Mouse (Mus musculus) limb, embryonic 14.5 days (tissue): ENCODE data around the gene Ric8b. TPM values are rescaled to one million over a fixed set of nuclear protein-coding genes. Genes with fewer than 3 reads are reported as not detected.

Experiments used
- ATAC-seq: fragments of 200-750 bp; cut with Nextera tagmentation; 2 replicates; pipeline ENCODE4 v1.8.0; 2017; ENCODE audit warnings: low read depth, moderate number of reproducible peaks, moderate TSS enrichment; ENCODE audit not compliant: low FRiP score
- DNase-seq: peaks from one replicate; pipeline ENCODE4 v3.0.0-alpha.2; 2015; ENCODE audit warnings: low spot score
- H3K27ac ChIP-seq: fragments of 300-500 bp; sonication (generic); replicated peaks from 2 replicates; pipeline ENCODE4 v1.5.1; 2014; ENCODE audit warnings: low read depth, mild to moderate bottlenecking, low read length, moderate library complexity, mixed read lengths
- H3K27me3 ChIP-seq: fragments of 300-500 bp; sonication (generic); 2 replicates; pipeline ENCODE4 v1.6.1; 2014; ENCODE audit warnings: low read length, mixed read lengths; ENCODE audit not compliant: control insufficient read depth, insufficient read depth
- H3K36me3 ChIP-seq: fragments of 300-500 bp; sonication (generic); 2 replicates; pipeline ENCODE4 v1.6.1; 2014; ENCODE audit warnings: mild to moderate bottlenecking, low read length, moderate library complexity, mixed read lengths; ENCODE audit not compliant: control insufficient read depth, insufficient read depth
- H3K4me1 ChIP-seq: fragments of 300-500 bp; sonication (generic); 2 replicates; pipeline ENCODE4 v1.6.1; 2014; ENCODE audit warnings: antibody characterized with exemption, low read length, mixed read lengths; ENCODE audit not compliant: control insufficient read depth, insufficient read depth
- H3K4me2 ChIP-seq: fragments of 300-500 bp; sonication (generic); replicated peaks from 2 replicates; pipeline ENCODE4 v1.6.1; 2014; ENCODE audit warnings: low read depth, mild to moderate bottlenecking, low read length, moderate library complexity; ENCODE audit not compliant: severe bottlenecking
- H3K4me3 ChIP-seq: fragments of 300-500 bp; sonication (generic); replicated peaks from 2 replicates; pipeline ENCODE4 v1.5.1; 2014; ENCODE audit warnings: low read length
- H3K9ac ChIP-seq: fragments of 300-500 bp; sonication (generic); 2 replicates; pipeline ENCODE4 v1.6.1; 2014; ENCODE audit warnings: mild to moderate bottlenecking, low read depth, low read length, moderate library complexity; ENCODE audit not compliant: severe bottlenecking
- H3K9me3 ChIP-seq: fragments of 300-500 bp; sonication (generic); 2 replicates; pipeline ENCODE4 v1.6.1; 2016; ENCODE audit warnings: low read length; ENCODE audit not compliant: control insufficient read depth
- POLR2A ChIP-seq: fragments of 200-500 bp; IDR thresholded peaks from 2 replicates; pipeline ENCODE4 v1.8.0; 2012; ENCODE audit warnings: inconsistent platforms, mild to moderate bottlenecking, moderate library complexity, borderline replicate concordance; ENCODE audit not compliant: insufficient read depth, insufficient read length; ENCODE audit errors: extremely low read depth
- WGBS: fragments of 180-500 bp; shearing (Covaris S2); extraction: QIAGEN DNeasy Blood & Tissue Kit; methylation state at CpG from one replicate; pipeline ENCODE4 v1.1.7; 2014; 5-methylcytosine and 5-hydroxymethylcytosine counted together
- polyA plus RNA-seq, 2 experiments: library from polyadenylated mRNA; depleted of rRNA in 1 of 2; stranded (reverse) in 1 of 2; unstranded in 1 of 2; fragments of >200 nt; fragmentation: Nextera tagmentation in 1 of 2; extraction: Ambion mirVana in 1 of 2; gene quantifications; 2 replicates each; pipeline versions ENCODE4 v1.2.1 to v1.2.3; 2012 to 2014

The Ric8b gene
- polyA plus RNA-seq, 2 experiments: 17.8 to 27.6 TPM

GRCm38 (mm10) chr10:85013464-85013863, 96.0 kb downstream of the Ric8b start:
- DNase-seq: no peak
- H3K4me2 ChIP-seq: no peak overlapping the region
- H3K27me3 ChIP-seq: no peaks in the 10 kb centered on the region
- peaks cover 43% of the 10 kb centered on the region for H3K36me3 ChIP-seq
- no peaks in the 10 kb centered on the region for H3K4me1 ChIP-seq
- no peak for TF ChIP-seq POLR2A
- no peaks in the 10 kb centered on the region for H3K9me3 ChIP-seq
- H3K9ac ChIP-seq: no peak overlapping the region
- no peak for ATAC-seq
- 31% methylated on average over 1 of the region's 1 CpGs for whole genome bisulfite sequencing
- H3K27ac ChIP-seq: no peak overlapping the region
- H3K4me3 ChIP-seq: no peak overlapping the region

- 93% methylated on average over 8 of the region's 8 CpGs for WGBS
- peaks cover 48% of the 10 kb centered on the region for H3K36me3 ChIP-seq
- TF ChIP-seq POLR2A: no peak
Measured at GRCm38 (mm10) chr10:85013924-85014428, 96.6 kb downstream of the Ric8b start.

GRCm38 (mm10) chr10:85014456-85014976, 97.1 kb downstream of the Ric8b start:
- Histone ChIP-seq H3K27me3 (no peaks in the 10 kb centered on the region), H3K4me1 (no peaks in the 10 kb centered on the region), H3K9me3 (no peaks in the 10 kb centered on the region), H3K4me3 (no peak overlapping the region), H3K9ac (no peak overlapping the region), H3K36me3 (peaks cover 52% of the 10 kb centered on the region), H3K27ac (no peak overlapping the region), H3K4me2 (no peak overlapping the region)
- no peak for TF ChIP-seq POLR2A
- WGBS: 83% methylated on average over 9 of the region's 9 CpGs
- no peak for DNase-seq
- no peak for ATAC-seq

More at GRCm38 (mm10) chr10:85013924-85014428, 96.6 kb downstream of the Ric8b start:
- H3K4me1 ChIP-seq: no peaks in the 10 kb centered on the region
- no peaks in the 10 kb centered on the region for H3K27me3 ChIP-seq
- no peak overlapping the region for H3K9ac ChIP-seq
- DNase-seq: no peak
- H3K4me3 ChIP-seq: no peak overlapping the region
- ATAC-seq: no peak
- no peak overlapping the region for H3K27ac ChIP-seq
- no peaks in the 10 kb centered on the region for H3K9me3 ChIP-seq
- H3K4me2 ChIP-seq: no peak overlapping the region

DNA sequence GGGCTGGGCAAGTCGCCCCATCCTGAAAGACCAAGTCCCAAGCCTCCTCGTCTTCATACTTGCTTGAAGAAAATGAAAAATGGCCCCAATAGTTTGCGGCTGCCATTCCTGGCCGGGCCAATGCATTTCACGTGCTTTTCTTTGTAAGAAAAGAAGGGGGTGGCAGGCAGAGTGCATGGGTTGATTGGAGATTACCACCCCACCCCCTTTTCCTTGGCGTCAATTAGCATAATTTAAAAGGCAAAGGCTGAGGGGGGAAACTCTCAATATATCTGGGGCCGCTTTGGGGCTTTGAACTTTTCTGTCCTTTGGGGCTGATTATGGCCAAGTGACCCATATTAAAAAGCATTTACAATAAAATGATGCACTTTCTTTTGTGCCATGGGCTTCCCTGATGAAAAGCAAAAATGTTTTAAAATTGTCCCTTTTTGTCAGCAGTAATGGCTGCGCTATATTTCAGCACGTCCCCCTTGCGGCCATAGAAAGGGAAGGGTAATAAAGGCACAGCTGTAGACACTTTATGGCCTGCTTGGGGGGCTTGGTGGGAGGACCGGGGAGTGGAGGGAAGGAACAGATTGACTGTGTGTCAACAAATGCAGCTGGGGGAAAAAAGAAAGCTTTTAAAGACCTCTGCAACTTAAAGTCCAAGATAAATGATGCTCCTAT, 105.4 kb downstream of the Ric8b start:
- no peak overlapping the region for H3K4me3 ChIP-seq
- H3K9ac ChIP-seq: no peak overlapping the region
- peaks cover 9% of the 10 kb centered on the region for H3K4me1 ChIP-seq
- 24% methylated on average over 11 of the region's 11 CpGs for WGBS
- H3K27me3 ChIP-seq: no peaks in the 10 kb centered on the region
- no peak for TF ChIP-seq POLR2A
- no peak overlapping the region for H3K27ac ChIP-seq
- DNase-seq (no peak), ATAC-seq (peak; percentile 48; the same call in 1 of the 2 replicates)
- no peak overlapping the region for H3K4me2 ChIP-seq
- no peaks in the 10 kb centered on the region for H3K9me3 ChIP-seq
- peaks cover 15% of the 10 kb centered on the region for H3K36me3 ChIP-seq

- Histone ChIP-seq H3K36me3 (peaks cover 11% of the 10 kb centered on the region), H3K9me3 (no peaks in the 10 kb centered on the region), H3K27me3 (no peaks in the 10 kb centered on the region), H3K4me2 (no peak overlapping the region), H3K4me3 (no peak overlapping the region), H3K27ac (no peak overlapping the region), H3K9ac (no peak overlapping the region), H3K4me1 (peaks cover 9% of the 10 kb centered on the region)
- DNase-seq (no peak), ATAC-seq (no peak)
- WGBS: 20% methylated on average over 6 of the region's 6 CpGs
- no peak for TF ChIP-seq POLR2A
Measured at GRCm38 (mm10) chr10:85023313-85023666, 105.9 kb downstream of the Ric8b start.
